Mouse (Mus musculus) retina, postnatal 1 day (tissue): Measurements from ENCODE around the gene Rab3d.

Experiments
- DNase-seq: peaks from one replicate; pipeline ENCODE4 v3.0.0-alpha.2; 2012

Gene Rab3d

GRCm38 (mm10) chr9:21936692-21937570 is 18.9 kb upstream of the Rab3d start, which contains the start of gene Plppr2:
Plppr2 (plus strand) TSS chr9:21937033.
- DNase-seq, result peak; percentile 99

DNA sequence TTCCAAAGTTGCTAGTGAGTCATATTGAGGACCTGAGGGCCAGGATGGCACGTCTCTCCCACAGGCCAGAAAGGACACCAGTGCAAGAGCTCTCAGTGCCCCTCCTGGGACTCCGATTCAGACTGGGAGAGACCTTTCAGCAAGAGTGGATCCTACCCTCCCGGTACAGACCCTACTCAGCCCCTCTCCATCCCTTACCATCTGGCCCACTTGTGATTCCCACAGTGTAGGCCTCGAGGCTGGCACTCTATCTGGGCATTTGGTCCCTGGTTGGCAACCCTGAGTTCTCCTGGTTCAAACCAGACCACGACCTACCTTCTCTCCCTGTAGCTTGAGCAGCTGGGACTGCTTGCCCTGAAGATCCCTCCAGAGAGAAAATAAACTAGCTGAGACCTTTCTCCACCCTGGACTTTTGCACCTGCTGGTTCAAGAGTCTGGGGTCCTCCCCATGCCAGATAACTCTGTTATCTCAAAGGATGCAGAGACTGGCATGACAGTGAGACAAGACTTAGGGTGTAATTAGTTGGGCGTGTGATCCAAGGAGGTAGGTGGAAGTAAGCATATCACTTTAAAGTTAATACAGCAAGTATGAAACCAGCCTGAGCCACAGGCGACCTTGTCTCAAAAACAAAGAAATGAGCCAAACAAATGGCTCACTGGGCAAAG is 17.6 kb upstream of the Rab3d start:
- DNase-seq, result no peak

GRCm38 (mm10) chr9:21934021-21934420 is 16.0 kb upstream of the Rab3d start:
- DNase-seq, result no peak

DNA sequence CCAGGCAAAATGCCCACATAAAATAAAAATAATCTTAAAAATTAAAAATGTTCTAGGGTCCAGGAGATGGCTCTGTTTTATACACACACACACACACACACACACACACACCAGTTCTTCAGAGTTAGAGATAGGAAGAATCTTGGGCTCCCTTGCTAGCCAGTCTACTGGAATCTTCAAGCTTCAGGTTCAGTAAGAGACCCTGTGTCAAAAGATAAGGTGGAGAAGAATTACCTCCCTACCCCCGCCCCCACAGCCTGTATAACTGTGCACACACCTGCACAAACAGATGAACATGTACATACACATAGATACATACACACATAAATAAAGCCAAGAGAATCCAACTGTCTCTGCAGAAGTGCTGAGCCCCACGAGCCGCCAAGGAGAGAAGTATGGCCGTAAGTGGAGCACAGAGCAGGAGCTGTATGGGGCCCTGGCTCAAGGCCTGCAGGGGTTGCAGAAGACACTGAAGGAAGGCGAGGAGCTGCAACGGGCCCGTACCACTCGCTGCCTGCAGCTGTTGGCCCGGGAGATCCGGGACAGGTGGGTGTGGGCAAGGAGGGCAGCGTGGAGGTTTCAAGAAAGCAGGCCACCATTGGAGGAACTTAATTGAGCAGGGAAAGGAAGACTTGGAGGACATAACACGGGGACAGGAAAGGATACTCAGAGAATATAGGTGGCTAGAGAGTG is 14.6 kb upstream of the Rab3d start:
- no peak for DNase-seq

DNA sequence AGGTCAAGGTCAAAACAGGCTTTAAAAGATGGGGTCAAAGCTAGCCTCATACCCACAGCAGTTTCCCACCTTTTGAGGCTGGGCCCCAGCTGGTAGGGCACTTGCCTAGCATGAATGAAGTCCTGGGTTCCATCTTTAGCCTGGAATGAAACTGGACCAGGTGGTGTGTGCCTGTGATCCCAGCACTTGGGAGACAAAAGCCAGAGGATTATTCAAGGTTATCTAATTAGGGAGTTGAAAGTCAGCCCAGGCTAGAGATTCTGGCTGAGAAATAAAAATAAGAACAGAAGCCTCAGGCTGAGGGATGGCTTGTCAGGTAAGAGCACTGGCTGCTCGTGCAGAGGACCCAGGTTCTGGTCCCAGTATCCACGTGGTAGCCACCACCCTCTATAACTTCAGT is 14.0 kb upstream of the Rab3d start:
- no peak for DNase-seq

- DNase-seq, result no peak
These were observed 11.2 kb upstream of the Rab3d start for GRCm38 (mm10) chr9:21929208-21929607.

DNA sequence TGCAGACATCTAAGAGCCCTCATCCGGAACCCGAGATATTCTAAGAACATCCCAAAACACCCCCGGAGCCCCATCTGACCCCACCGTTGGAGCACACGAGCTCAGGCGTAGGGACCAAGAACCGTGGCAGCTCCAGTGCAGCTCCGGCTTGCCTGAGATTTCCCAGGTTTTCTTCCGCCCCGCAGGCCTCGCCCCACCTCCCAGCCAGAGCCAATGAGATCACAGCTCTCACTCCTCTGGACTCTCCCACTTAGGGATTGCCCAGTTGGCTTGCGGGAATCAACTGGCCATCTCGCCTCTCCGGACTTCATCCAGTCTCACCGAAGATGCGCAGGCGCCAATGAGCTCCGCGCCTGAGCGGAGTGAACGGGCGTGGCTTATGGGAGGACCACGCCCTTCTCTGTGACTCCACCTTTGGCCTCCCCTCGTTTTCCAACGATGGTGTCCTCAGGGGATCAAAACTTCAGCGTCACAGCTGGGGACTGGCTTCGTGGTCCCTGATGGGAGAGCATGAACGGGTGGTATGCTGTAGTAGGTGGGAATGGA is 9.3 kb upstream of the Rab3d start, which contains the start of the genes Ccdc159 and Tmem205:
Ccdc159 (plus strand) TSS at position 264 of the 546 bp plus-strand sequence.
Tmem205 (minus strand) TSS at position 349 of the 546 bp plus-strand sequence.
- peak; percentile 99 for DNase-seq

GRCm38 (mm10) chr9:21926784-21927183 is 8.8 kb upstream of the Rab3d start:
- no peak for DNase-seq

DNA sequence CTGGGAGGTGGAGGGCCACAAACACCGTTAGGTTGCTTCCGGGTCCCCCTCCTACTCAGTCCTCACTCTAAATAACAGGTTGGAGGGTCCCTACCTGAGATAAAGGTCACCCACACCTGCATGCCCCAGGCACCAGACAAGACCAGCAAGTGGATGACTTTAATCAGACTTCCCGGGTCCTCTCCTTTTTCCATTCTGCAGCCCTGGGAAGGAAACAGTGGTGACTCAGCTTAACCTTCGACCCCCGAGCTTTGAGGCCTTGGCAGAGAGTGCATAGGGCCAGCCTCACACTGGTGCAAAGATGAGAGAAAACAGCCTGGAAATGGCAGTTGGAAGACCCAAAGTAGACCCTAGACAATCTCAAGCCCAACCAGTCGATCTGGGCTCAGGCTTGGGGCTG is 8.2 kb upstream of the Rab3d start:
- DNase-seq, result no peak

DNA sequence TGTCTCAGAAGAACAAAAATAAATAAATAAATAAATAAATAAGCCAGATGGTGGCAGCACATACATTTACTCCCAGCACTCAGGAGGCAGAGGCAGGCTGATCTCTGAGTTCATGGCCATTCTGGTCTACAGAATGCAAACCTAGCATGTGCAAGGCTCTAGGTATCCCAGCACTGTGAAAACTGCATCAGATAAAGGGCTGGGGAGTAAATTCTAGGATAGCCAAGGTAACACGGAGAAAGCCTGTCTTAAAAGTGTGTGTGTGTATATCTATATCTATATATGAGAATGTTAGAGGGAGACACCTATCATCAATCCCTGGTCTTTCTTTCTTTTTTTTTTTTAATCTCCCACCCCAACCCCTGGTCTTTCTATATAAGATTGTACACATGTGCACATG is 7.5 kb upstream of the Rab3d start:
- DNase-seq, result no peak

- no peak for DNase-seq
These were observed 7.0 kb upstream of the Rab3d start for GRCm38 (mm10) chr9:21925034-21925433.

GRCm38 (mm10) chr9:21924099-21924493 is 6.1 kb upstream of the Rab3d start:
- DNase-seq, result no peak

- DNase-seq, result no peak
These were observed 5.6 kb upstream of the Rab3d start for GRCm38 (mm10) chr9:21923490-21924098.

DNA sequence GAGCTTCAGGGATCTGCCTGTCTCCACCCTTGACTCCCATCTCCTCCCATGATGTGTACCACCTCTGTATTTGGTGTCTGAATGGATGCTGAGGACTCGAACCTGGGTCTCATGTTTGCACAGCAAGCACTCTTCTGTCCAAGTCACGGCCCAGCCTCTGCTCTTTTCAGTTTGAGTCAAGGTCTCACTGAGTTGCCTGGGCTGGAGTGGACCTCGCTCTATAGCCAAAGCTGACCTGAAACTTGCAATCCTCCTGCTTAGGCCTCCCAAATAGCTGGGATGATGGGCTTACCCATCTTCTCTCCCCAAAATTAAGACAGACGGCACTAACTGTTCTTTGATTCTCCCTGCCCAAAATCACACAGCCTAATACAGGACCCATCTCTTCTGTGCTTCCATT is 5.0 kb upstream of the Rab3d start:
- DNase-seq, result no peak

DNA sequence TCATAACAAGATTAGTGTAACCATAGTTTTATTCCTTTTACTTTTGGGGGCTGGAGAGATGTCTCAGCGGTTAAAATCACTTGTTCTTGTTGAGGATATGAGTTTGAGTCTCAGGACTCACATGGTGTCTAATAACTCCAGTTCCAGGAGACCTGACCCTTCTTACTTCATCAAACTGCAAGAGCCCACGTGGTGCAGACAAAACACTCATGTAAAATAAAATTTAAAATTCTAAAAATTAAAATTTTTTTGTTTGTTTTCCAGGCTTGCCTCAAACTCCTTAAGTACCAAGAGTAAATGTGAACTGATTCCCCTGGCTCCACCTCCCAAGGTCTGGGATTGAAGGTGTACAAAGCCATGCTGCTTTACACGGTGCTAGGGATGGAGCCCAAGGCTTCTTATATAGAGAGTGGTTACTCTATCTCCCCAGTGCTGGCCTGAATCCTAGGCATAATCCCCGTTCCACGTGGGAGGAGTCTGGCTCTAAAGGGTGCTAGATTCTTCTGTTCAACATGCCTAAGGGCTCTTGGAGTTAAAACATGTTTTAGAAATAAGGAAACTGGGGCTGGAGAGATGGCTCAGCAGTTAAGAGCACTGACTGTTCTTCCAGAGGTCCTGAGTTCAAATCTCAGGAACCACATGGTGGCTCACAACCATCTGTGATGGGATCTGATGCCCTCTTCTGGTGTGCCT is 846 bp upstream of the Rab3d start:
- DNase-seq, result no peak

- DNase-seq, result no peak
These were observed 428 bp downstream of the Rab3d start for GRCm38 (mm10) chr9:21917493-21918034.

DNA sequence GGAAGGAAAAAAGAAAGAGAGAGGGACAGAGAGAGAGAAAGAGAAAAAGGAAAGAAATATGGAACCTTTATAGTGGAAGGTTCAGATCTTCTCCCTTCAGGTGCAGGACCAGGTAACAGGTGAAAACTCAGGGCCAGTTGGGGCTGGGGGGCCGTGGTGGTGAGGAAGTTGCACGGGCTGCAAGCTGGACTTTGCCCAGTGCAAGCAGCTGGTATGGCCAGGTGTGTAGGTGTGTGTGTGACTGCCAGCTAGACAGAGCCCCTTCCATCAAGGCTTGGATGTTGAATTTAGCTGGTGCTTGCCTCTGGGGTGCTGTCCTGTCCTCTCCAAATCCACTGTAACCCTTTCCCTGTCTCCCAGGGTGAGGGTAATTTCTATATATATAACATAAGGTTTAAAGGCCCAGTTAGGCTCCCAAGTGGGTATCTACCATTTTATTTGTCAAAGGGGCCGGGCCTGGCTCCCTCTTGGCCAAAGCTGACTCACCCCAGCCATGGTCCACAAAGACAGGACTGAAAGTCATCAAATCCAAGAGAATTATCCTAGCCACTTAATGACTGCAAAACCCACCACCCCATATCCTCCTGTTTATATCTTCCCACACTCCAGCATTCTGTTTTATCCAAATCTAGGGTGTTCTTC is 1.0 kb downstream of the Rab3d start:
- no peak for DNase-seq

DNA sequence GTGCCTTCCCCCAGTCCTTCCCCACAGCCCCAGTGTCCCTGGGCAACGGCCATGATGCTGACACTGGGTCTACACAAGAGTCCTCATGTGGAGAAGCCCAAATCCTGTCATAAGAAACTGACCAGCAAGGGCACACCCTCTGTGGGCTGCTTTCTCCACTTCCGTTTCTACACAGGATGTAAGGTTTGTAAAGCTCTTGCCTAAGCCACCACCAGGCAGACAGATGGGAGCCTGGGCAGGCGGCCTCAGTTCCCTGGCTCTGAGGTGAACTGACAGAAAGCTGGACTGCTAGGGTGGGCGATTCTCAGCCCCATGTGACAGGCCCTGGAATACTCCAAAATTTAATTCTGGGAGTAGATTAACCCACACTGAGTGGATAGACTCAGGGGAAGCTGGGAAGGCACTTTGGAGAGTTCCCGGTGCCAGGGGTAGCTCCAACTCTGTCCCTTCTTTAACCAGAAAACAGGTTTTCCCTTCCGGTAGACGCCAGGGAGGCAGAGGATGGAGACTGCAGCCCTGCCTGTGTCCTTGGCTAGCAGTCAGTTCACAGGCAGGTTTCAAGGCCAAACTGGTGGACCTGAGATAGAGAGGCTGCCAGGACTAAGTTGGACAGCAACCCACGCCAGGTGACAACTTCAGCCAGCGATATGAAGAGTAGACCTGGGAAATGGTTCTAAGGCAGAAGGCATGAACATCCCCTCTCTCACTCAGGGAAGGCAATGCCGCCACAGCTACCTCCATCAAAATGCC is 8.3 kb downstream of the Rab3d start:
- DNase-seq, result no peak

DNA sequence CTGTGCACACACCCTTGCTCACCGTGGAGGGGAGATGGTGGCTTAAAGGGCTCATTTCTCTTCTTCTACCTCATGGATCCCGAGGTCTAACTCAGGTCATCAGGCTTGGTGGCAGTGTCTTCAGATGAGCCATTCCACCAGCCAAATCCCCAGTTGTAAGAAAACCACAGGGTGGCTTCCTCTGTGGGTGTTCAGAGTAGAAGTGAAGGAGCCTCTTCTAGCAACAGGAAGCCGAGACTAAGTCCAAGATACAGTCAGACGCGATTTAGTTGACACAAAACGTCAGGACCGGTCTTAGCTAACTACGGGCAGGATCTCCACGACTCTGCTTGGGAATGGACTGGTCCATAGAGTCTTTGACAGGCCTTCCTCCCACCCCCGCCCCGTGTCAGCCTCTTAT is 9.8 kb downstream of the Rab3d start:
- DNase-seq, result no peak

DNA sequence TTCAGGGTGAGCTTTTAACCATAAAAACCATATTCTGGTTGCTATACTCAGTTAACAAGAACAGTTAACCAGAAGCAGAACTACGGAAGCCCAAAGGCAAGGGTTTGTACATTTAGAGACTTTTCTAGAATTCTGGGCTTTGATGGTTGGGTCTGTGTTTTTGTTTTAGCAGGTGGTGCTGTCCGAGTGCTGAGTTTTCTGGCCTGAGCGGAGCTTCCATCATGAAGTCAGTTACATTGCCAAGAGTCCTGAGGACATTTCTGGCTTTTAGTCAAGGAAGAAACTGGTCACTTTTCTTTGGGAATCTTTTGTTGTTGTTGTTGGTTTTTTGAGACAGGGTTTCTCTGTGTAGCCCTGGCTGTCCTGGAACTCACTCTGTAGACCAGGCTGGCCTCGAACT is 14.0 kb downstream of the Rab3d start:
- no peak for DNase-seq
